In the genomic region with DNA sequence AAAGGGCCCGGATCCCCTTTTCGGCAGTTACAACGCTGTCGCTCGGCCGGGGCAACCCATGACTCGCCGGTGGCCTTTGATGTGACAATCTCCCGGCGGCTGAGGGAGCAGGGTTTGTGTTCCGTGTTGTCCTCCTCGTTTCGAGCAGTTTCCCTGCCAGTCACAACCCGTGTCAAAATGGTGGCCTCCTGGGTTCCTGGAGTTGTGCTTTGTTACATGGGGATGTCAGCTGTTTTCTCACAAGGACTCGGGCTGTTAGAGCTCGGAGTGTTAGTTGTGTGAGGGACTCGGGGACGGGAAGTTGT, we compare ENCODE assay signal across 8 mouse cellular contexts. TPM values are rescaled to one million over a fixed set of nuclear protein-coding genes. Genes with fewer than 3 reads are reported as not detected.
A peak's percentile ranks its signal among the peaks of the same experiment; 100 is the strongest.
DNase-seq lines count a peak whose midpoint lies in the region; ATAC-seq and TF ChIP-seq lines count a peak whose summit lies in the region.

No protein-coding gene starts in this region.

- no peak for DNase-seq in kidney, adult 8-10 months
- no peak for DNase-seq in hindbrain, postnatal 0 days (ENCODE audit: low spot score)
- no peak for DNase-seq in cerebellum, postnatal 36 days
- no peak for DNase-seq in right cerebral cortex, postnatal 36 days (ENCODE audit: low spot score in 2 of 2)
- no peak for DNase-seq in cerebellum, adult 9-11 months

- peak overlapping the region; percentile 87 for H3ac ChIP-seq in myocyte (ENCODE audit: control insufficient read depth, insufficient read length)

- H3K4me1 ChIP-seq in kidney, embryonic 15.5 days = peaks cover 34% of the 10 kb centered on the region
- H3K4me1 ChIP-seq in bone marrow macrophage, adult 2 months (ENCODE audit: control insufficient read depth, insufficient read depth, low read length) = peaks cover 31% of the 10 kb centered on the region
- peaks cover 7% of the 10 kb centered on the region; the same call in 1 of the 2 replicates for H3K4me1 ChIP-seq in hindbrain, postnatal 0 days (ENCODE audit: insufficient read depth, low read length)

- H3K27ac ChIP-seq in kidney, embryonic 15.5 days = peak overlapping the region; percentile 98
- H3K27ac ChIP-seq in bone marrow macrophage, adult 2 months (ENCODE audit: insufficient read depth, low read depth, low read length) = peak overlapping the region; percentile 96
- peak overlapping the region; percentile 99 for H3K27ac ChIP-seq in hindbrain, postnatal 0 days

- no peaks in the 10 kb centered on the region for H3K27me3 ChIP-seq in kidney, embryonic 15.5 days
- no peaks in the 10 kb centered on the region for H3K27me3 ChIP-seq in hindbrain, postnatal 0 days (ENCODE audit: insufficient read depth, low read length)
- no peaks in the 10 kb centered on the region for H3K27me3 ChIP-seq in myocyte (ENCODE audit: control insufficient read depth, insufficient read depth, insufficient read length)

- no peak for TF ChIP-seq CTCF in bone marrow macrophage, adult 2 months (IDR thresholded peaks at IDR 0.05; ENCODE audit: low read depth, low read length)
- TF ChIP-seq CTCF in hindbrain, postnatal 0 days (IDR thresholded peaks at IDR 0.05; ENCODE audit: low read depth) = no peak

- H3K36me3 ChIP-seq in kidney, embryonic 15.5 days = peaks cover 48% of the 10 kb centered on the region
- peaks cover 39% of the 10 kb centered on the region for H3K36me3 ChIP-seq in hindbrain, postnatal 0 days (ENCODE audit: insufficient read depth, low read length)
- H3K36me3 ChIP-seq in myocyte (ENCODE audit: control insufficient read depth, insufficient read depth) = peaks cover 44% of the 10 kb centered on the region

- peak overlapping the region; percentile 60 for H3K4me2 ChIP-seq in kidney, embryonic 15.5 days
- H3K4me2 ChIP-seq in hindbrain, postnatal 0 days (ENCODE audit: low read depth, low read length) = peak overlapping the region; percentile 78
- H3K4me2 ChIP-seq in myocyte (ENCODE audit: low read depth) = peak overlapping the region; percentile 68

- no peak for ATAC-seq in kidney, embryonic 15.5 days (replicated peaks; ENCODE audit: low FRiP score)
- no peak for ATAC-seq in hindbrain, postnatal 0 days

- no peak for TF ChIP-seq POLR2A in bone marrow macrophage, adult 2 months (IDR thresholded peaks at IDR 0.05; ENCODE audit: borderline replicate concordance, low read depth, low read length)
- TF ChIP-seq POLR2A in myocyte (IDR thresholded peaks at IDR 0.05; ENCODE audit: insufficient read length, low read depth) = no peak

- H3K9ac ChIP-seq in kidney, embryonic 15.5 days = peak overlapping the region; percentile 98
- peak overlapping the region; percentile 98 for H3K9ac ChIP-seq in hindbrain, postnatal 0 days (replicated peaks; ENCODE audit: low read length)

- peak overlapping the region; percentile 51 for H3K4me3 ChIP-seq in kidney, embryonic 15.5 days (replicated peaks)
- H3K4me3 ChIP-seq in bone marrow macrophage, adult 2 months (ENCODE audit: insufficient read depth, low read length) = peak overlapping the region; percentile 91
- peak overlapping the region; percentile 85 for H3K4me3 ChIP-seq in hindbrain, postnatal 0 days (ENCODE audit: low read length)
- peak overlapping the region; percentile 79 for H3K4me3 ChIP-seq in myocyte

- 1% methylated on average over 18 of the region's 18 CpGs for whole genome bisulfite sequencing in kidney, embryonic 15.5 days
- under 1% methylated on average over 18 of the region's 18 CpGs for WGBS in hindbrain, postnatal 0 days

- H3K9me3 ChIP-seq in kidney, embryonic 15.5 days (replicated peaks) = no peaks in the 10 kb centered on the region
- H3K9me3 ChIP-seq in hindbrain, postnatal 0 days (ENCODE audit: low read length) = no peaks in the 10 kb centered on the region

- H3K79me2 ChIP-seq in myocyte (ENCODE audit: control insufficient read depth, insufficient read depth) = peaks cover 49% of the 10 kb centered on the region

TF ChIP-seq in myocyte, 11 proteins besides CTCF, POLR2A, EP300 and RAD21:
- TF ChIP-seq REST (IDR thresholded peaks at IDR 0.05; ENCODE audit: insufficient read depth, insufficient read length) (no peak), MYOD1 (IDR thresholded peaks at IDR 0.05; ENCODE audit: control insufficient read depth in 1 of 3, insufficient read length in 2 of 3, low read depth in 2 of 3) (no peak), TCF12 (IDR thresholded peaks at IDR 0.05; ENCODE audit: insufficient read depth, poor library complexity, severe bottlenecking) (no peak), SRF (IDR thresholded peaks at IDR 0.05; ENCODE audit: control insufficient read depth, insufficient read length, low read depth) (no peak), CEBPB (IDR thresholded peaks at IDR 0.05; ENCODE audit: insufficient read depth, poor library complexity, severe bottlenecking) (no peak), TCF3 (IDR thresholded peaks at IDR 0.05; ENCODE audit: insufficient read length, low read depth) (no peak), MYOG (IDR thresholded peaks at IDR 0.05; ENCODE audit: control insufficient read depth in 1 of 3, insufficient read depth in 1 of 3, insufficient read length in 2 of 3, low read depth in 2 of 3) (no peak), POLR2AphosphoS2 (IDR thresholded peaks at IDR 0.05; ENCODE audit: insufficient read length, low read depth) (no peak), E2F4 (IDR thresholded peaks at IDR 0.05; ENCODE audit: insufficient read depth) (no peak), MAX (IDR thresholded peaks at IDR 0.05; ENCODE audit: low read depth) (no peak), USF1 (IDR thresholded peaks at IDR 0.05; ENCODE audit: low read depth) (no peak)

RNA-seq across cellular contexts. Expression of gene Eif5, which starts 1.2 kb away (rescaled TPM):
- 577 and 624 TPM in 2 replicates for polyA plus RNA-seq in kidney, embryonic 15.5 days (2015; fragmentation: Nextera tagmentation; extraction: Ambion mirVana)
- 147 and 151 TPM in 2 replicates for polyA plus RNA-seq in bone marrow macrophage, adult 2 months (2012; ENCODE audit: insufficient read depth, insufficient read length, missing spikeins)
- total RNA-seq in hindbrain, postnatal 0 days (2014; rRNA removed) = 197 and 343 TPM in 2 replicates
- polyA plus RNA-seq in hindbrain, postnatal 0 days (2015; fragmentation: Nextera tagmentation; extraction: Ambion mirVana) = 576 and 621 TPM in 2 replicates
- 57.6 TPM for polyA plus RNA-seq in myocyte (2012; fragmentation: generic; extraction: Trizol)

RNA-seq across cellular contexts. Expression of gene Mark3, which starts 35.3 kb away (rescaled TPM):
- 39.7 and 50.3 TPM in 2 replicates for polyA plus RNA-seq in kidney, embryonic 15.5 days (2015; fragmentation: Nextera tagmentation; extraction: Ambion mirVana)
- 28.6 and 34.0 TPM in 2 replicates for polyA plus RNA-seq in bone marrow macrophage, adult 2 months (2012; ENCODE audit: insufficient read depth, insufficient read length, missing spikeins)
- 116 and 128 TPM in 2 replicates for total RNA-seq in hindbrain, postnatal 0 days (2014; rRNA removed)
- polyA plus RNA-seq in hindbrain, postnatal 0 days (2015; fragmentation: Nextera tagmentation; extraction: Ambion mirVana) = 38.4 and 41.0 TPM in 2 replicates
- 42.1 TPM for polyA plus RNA-seq in myocyte (2012; fragmentation: generic; extraction: Trizol)

RNA-seq across cellular contexts. Expression of gene Gm266, which starts 53.4 kb away (rescaled TPM):
- 91.7 and 93.3 TPM in 2 replicates for polyA plus RNA-seq in kidney, embryonic 15.5 days (2015; fragmentation: Nextera tagmentation; extraction: Ambion mirVana)
- not detected in 2 replicates for polyA plus RNA-seq in bone marrow macrophage, adult 2 months (2012; ENCODE audit: insufficient read depth, insufficient read length, missing spikeins)
- 11.5 and 22.1 TPM in 2 replicates for total RNA-seq in hindbrain, postnatal 0 days (2014; rRNA removed)
- polyA plus RNA-seq in hindbrain, postnatal 0 days (2015; fragmentation: Nextera tagmentation; extraction: Ambion mirVana) = 11.8 TPM in 2 replicates
- polyA plus RNA-seq in myocyte (2012; fragmentation: generic; extraction: Trizol) = 1.5 TPM
